Mouse (Mus musculus) small intestine, adult 2 months (tissue): ENCODE measurements around the gene Wfdc1.

Experiments used
- CTCF ChIP-seq: fragments of 200-500 bp; IDR thresholded peaks from 2 replicates; pipeline ENCODE4 v1.5.1; 2012; ENCODE audit warnings: low read depth, mild to moderate bottlenecking, control low read depth, inconsistent platforms, low read length, moderate library complexity, mixed read lengths; ENCODE audit not compliant: insufficient replicate concordance, insufficient read length; ENCODE audit errors: extremely low read depth
- POLR2A ChIP-seq: fragments of 200-500 bp; IDR thresholded peaks from 2 replicates; pipeline ENCODE4 v1.6.1; 2012; ENCODE audit warnings: low read depth, mild to moderate bottlenecking, control low read depth, inconsistent platforms, low read length, moderate library complexity

DNA sequence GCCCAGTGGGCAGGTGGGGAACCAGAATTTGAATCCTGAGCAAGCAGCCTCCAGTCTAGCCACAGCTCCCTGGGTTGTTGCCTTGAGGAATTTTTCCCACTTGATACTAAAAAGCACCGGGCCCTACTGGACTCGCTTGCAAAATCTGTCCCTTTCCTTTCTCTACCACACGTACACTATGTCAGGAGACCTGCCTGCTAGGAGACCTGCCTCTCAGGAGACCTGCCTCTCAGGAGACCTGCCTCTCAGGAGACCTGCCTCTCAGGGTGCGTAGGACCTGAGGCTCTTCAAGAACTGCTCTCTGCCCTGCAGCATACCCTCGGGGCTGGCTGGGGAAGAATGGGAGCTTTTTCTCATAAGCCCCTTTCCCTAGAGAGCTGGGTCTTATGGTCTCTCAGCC, 47.3 kb downstream of the Wfdc1 start:
- no peak for TF ChIP-seq POLR2A
- TF ChIP-seq CTCF: no peak
